Mouse (Mus musculus): ENCODE measurements around the gene Mlst8.
"Not testable (repeated sequence)": the region's sequence is repeated elsewhere in the genome, so short reads cannot be mapped to it uniquely, and the experiment has no call there.

Mlst8 gene

GRCm38 (mm10) chr17:24426471-24427169 lies 52.3 kb downstream of the Mlst8 start, which contains the start of gene Eci1:
Gene Eci1, plus strand, starts transcription at chr17:24426641.
- DNase-seq (ENCODE audit: low spot score in 2 of 2), result peak; percentile 82 to 91

GRCm38 (mm10) chr17:24425905-24426304 lies 53.0 kb downstream of the Mlst8 start:
- DNase-seq (ENCODE audit: low spot score in 2 of 2), result no peak

DNA sequence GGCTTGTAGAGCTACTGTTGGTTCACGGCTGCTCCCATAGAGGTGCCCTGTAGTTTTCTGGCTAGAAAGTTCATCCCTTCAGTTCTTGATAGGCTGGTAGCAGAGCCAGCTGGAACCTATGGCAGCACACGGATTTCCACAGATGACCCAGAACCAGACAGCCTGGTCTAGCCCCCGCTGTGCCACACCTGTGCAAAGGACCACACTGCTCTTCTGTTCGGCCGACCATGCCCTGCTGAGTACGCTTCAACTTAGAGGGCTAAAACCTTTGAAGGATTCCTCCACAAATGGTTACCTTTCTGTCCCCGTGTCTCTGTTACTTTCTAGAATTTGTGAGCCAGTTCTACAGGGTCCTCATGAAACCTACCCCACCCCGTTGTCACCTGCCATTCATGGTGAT lies 53.6 kb downstream of the Mlst8 start:
- DNase-seq (ENCODE audit: low spot score in 2 of 2), result not testable (repeated sequence)

GRCm38 (mm10) chr17:24424489-24424888 lies 54.4 kb downstream of the Mlst8 start:
- DNase-seq (ENCODE audit: low spot score in 2 of 2), result no peak
